Mouse (Mus musculus) inflammation-experienced regulatory T-cells, adult 6 months (primary cell): Measurements from ENCODE around the gene Rarres1. TPM values are rescaled to one million over a fixed set of nuclear protein-coding genes. Genes with fewer than 3 reads are reported as not detected.

Experiments
- ATAC-seq: one replicate; pipeline ENCODE4 v1.8.0; 2017
- polyA plus RNA-seq, 3 experiments: library from polyadenylated mRNA; unstranded; fragments of 100-300 nt; shearing (Covaris generic); gene quantifications; one replicate each; pipeline ENCODE4 v1.2.1; 2017

The Rarres1 gene
- polyA plus RNA-seq, 3 experiments from 2014 or later: not detected

- no peak for ATAC-seq
Measured at GRCm38 (mm10) chr3:67492086-67492869, 23.0 kb downstream of the Rarres1 start.

- no peak for ATAC-seq
Measured at GRCm38 (mm10) chr3:67490156-67490555, 25.2 kb downstream of the Rarres1 start.

- ATAC-seq: no peak
Measured at GRCm38 (mm10) chr3:67485233-67485632, 30.1 kb downstream of the Rarres1 start.

GRCm38 (mm10) chr3:67482400-67482799 is 32.9 kb downstream of the Rarres1 start:
- no peak for ATAC-seq

GRCm38 (mm10) chr3:67479806-67480205 is 35.5 kb downstream of the Rarres1 start:
- no peak for ATAC-seq

- ATAC-seq: no peak
Measured at GRCm38 (mm10) chr3:67473438-67473837, 41.9 kb downstream of the Rarres1 start.

GRCm38 (mm10) chr3:67471408-67472127 is 43.8 kb downstream of the Rarres1 start:
- ATAC-seq: no peak

GRCm38 (mm10) chr3:67467281-67467680 is 48.0 kb downstream of the Rarres1 start:
- ATAC-seq: no peak

GRCm38 (mm10) chr3:67466576-67466975 is 48.7 kb downstream of the Rarres1 start:
- no peak for ATAC-seq

GRCm38 (mm10) chr3:67463450-67464372 is 51.6 kb downstream of the Rarres1 start, which contains the start of gene Lxn:
Lxn (minus strand) TSS chr3:67463926.
- ATAC-seq: peak; percentile 71

- peak; percentile 76 for ATAC-seq
Measured at GRCm38 (mm10) chr3:67463001-67463400, 52.3 kb downstream of the Rarres1 start.

GRCm38 (mm10) chr3:67462578-67462977 is 52.7 kb downstream of the Rarres1 start:
- no peak for ATAC-seq

GRCm38 (mm10) chr3:67462015-67462414 is 53.3 kb downstream of the Rarres1 start:
- no peak for ATAC-seq

GRCm38 (mm10) chr3:67459881-67460280 is 55.4 kb downstream of the Rarres1 start:
- ATAC-seq: no peak

- no peak for ATAC-seq
Measured at GRCm38 (mm10) chr3:67450601-67451210, 64.6 kb downstream of the Rarres1 start.

GRCm38 (mm10) chr3:67449660-67450059 is 65.7 kb downstream of the Rarres1 start:
- no peak for ATAC-seq

GRCm38 (mm10) chr3:67447143-67447542 is 68.2 kb downstream of the Rarres1 start:
- no peak for ATAC-seq

- ATAC-seq: no peak
Measured at GRCm38 (mm10) chr3:67434011-67434410, 81.3 kb downstream of the Rarres1 start.

- peak; percentile 97 for ATAC-seq
Measured at GRCm38 (mm10) chr3:67429999-67430380, 85.3 kb downstream of the Rarres1 start, which contains the start of gene Gfm1. Gfm1 (plus strand) TSS chr3:67430096.

GRCm38 (mm10) chr3:67429338-67429998 is 85.9 kb downstream of the Rarres1 start:
- no peak for ATAC-seq
